Mouse (Mus musculus) liver, embryonic 16.5 days (tissue): ENCODE results near the gene Bbs2. TPM values are rescaled to one million over a fixed set of nuclear protein-coding genes. Genes with fewer than 3 reads are reported as not detected.
"Not testable (repeated sequence)": the region's sequence is repeated elsewhere in the genome, so short reads cannot be mapped to it uniquely, and the experiment has no call there.

Source experiments
- ATAC-seq: fragments of 200-750 bp; cut with Nextera tagmentation; 2 replicates; pipeline ENCODE4 v1.8.0; 2017; ENCODE audit warnings: low read depth, mild to moderate bottlenecking, moderate number of reproducible peaks, moderate library complexity
- H3K27ac ChIP-seq: fragments of 300-500 bp; sonication (generic); 2 replicates; pipeline ENCODE4 v1.5.1; 2014; ENCODE audit warnings: mild to moderate bottlenecking, low read length
- H3K27me3 ChIP-seq: fragments of 300-500 bp; sonication (generic); 2 replicates; pipeline ENCODE4 v1.6.1; 2014; ENCODE audit warnings: low read depth, low read length, mixed read lengths; ENCODE audit not compliant: control insufficient read depth, insufficient read depth
- H3K36me3 ChIP-seq: fragments of 300-500 bp; sonication (generic); 2 replicates; pipeline ENCODE4 v1.6.1; 2014; ENCODE audit warnings: mild to moderate bottlenecking; ENCODE audit not compliant: control insufficient read depth, insufficient read depth
- H3K4me1 ChIP-seq: fragments of 300-500 bp; sonication (generic); 2 replicates; pipeline ENCODE4 v1.6.1; 2014; ENCODE audit warnings: low read depth, low read length, mixed read lengths; ENCODE audit not compliant: control insufficient read depth
- H3K4me2 ChIP-seq: fragments of 300-500 bp; sonication (generic); 2 replicates; pipeline ENCODE4 v1.6.1; 2014; ENCODE audit warnings: low read depth, low read length, mixed read lengths
- H3K4me3 ChIP-seq: fragments of 300-500 bp; sonication (generic); 2 replicates; pipeline ENCODE4 v1.5.1; 2014; ENCODE audit warnings: low read depth, mild to moderate bottlenecking, low read length
- H3K9ac ChIP-seq: fragments of 300-500 bp; sonication (generic); 2 replicates; pipeline ENCODE4 v1.6.1; 2014; ENCODE audit warnings: low read depth, low read length
- H3K9me3 ChIP-seq: fragments of 300-500 bp; sonication (generic); replicated peaks from 2 replicates; pipeline ENCODE4 v1.6.1; 2016; ENCODE audit warnings: low read length; ENCODE audit not compliant: control insufficient read depth
- WGBS: fragments of 180-500 bp; shearing (Covaris S2); extraction: QIAGEN DNeasy Blood & Tissue Kit; methylation state at CpG from one replicate; pipeline ENCODE4 v1.1.7; 2014; ENCODE audit not compliant: insufficient replicate concordance; 5-methylcytosine and 5-hydroxymethylcytosine counted together
- polyA plus RNA-seq: library from polyadenylated mRNA; unstranded; fragments of >200 nt; fragmentation: Nextera tagmentation; extraction: Ambion mirVana; gene quantifications from 2 replicates; pipeline ENCODE4 v1.2.1, GENCODE M21; 2015

The Bbs2 gene
- 3.0 and 3.2 TPM in 2 replicates for polyA plus RNA-seq

- whole genome bisulfite sequencing, result 2% methylated on average over 61 of the region's 61 CpGs
- H3K27me3 ChIP-seq, result peaks cover 16% of the 10 kb centered on the region
- peak within 1 kb of the TSS; percentile 78 for H3K4me3 ChIP-seq
- peak; percentile 99 for ATAC-seq
- H3K9me3 ChIP-seq, result no peaks in the 10 kb centered on the region
- peak within 1 kb of the TSS; percentile 99 for H3K27ac ChIP-seq
- H3K4me1 ChIP-seq, result peaks cover 10% of the 10 kb centered on the region
- no peaks in the 10 kb centered on the region for H3K36me3 ChIP-seq
- H3K9ac ChIP-seq, result peak within 1 kb of the TSS; percentile 76
- H3K4me2 ChIP-seq, result peak within 1 kb of the TSS; percentile 91
Observed at GRCm38 (mm10) chr8:94098081-94098974, at the start of gene Bbs2. Bbs2 (minus strand) TSS chr8:94098928.

GRCm38 (mm10) chr8:94148236-94148635 is 49.5 kb upstream of the Bbs2 start:
- no peak for ATAC-seq
- Histone ChIP-seq H3K4me3 (no peak overlapping the region), H3K36me3 (no peaks in the 10 kb centered on the region), H3K4me2 (no peak overlapping the region), H3K27me3 (peaks cover 20% of the 10 kb centered on the region), H3K9me3 (no peaks in the 10 kb centered on the region), H3K9ac (no peak overlapping the region), H3K4me1 (peaks cover 22% of the 10 kb centered on the region), H3K27ac (no peak overlapping the region)
- WGBS, result 46% methylated on average over 5 of the region's 5 CpGs

GRCm38 (mm10) chr8:94140266-94140795 is 41.6 kb upstream of the Bbs2 start:
- WGBS, result 73% methylated on average over 4 of the region's 4 CpGs
- no peak overlapping the region for H3K4me3 ChIP-seq
- no peak for ATAC-seq
- H3K27me3 ChIP-seq, result no peaks in the 10 kb centered on the region
- H3K4me2 ChIP-seq, result no peak overlapping the region
- no peaks in the 10 kb centered on the region for H3K9me3 ChIP-seq
- H3K9ac ChIP-seq, result no peak overlapping the region
- no peaks in the 10 kb centered on the region for H3K4me1 ChIP-seq
- no peak overlapping the region for H3K27ac ChIP-seq
- no peaks in the 10 kb centered on the region for H3K36me3 ChIP-seq

DNA sequence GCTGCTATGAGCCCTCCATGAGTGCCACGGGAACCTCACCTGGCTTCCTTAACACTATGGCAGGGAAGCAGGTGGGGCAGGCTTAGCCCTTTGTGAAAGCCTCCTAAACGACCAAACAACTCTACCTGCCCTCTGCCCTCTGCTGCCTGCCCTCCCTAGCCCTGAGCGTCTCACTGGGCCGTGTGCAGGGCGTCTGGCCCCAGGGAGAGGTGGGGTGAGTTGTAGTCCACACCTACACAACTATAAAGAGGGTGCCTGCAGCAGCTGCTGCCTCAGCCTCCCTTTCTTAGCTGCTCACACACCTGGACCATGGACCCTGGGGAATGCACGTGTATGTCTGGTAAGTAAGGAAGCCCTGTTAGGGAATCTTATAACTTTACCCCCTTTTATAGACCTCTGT is 38.2 kb upstream of the Bbs2 start, which contains the start of gene Mt4:
Gene Mt4 (plus strand): TSS at position 265 of the 400 bp plus-strand sequence.
- Histone ChIP-seq H3K9ac (no peak within 1 kb of the TSS), H3K27me3 (no peaks in the 10 kb centered on the region), H3K4me3 (no peak within 1 kb of the TSS), H3K4me1 (no peaks in the 10 kb centered on the region), H3K4me2 (no peak within 1 kb of the TSS), H3K9me3 (no peaks in the 10 kb centered on the region), H3K27ac (no peak within 1 kb of the TSS), H3K36me3 (no peaks in the 10 kb centered on the region)
- ATAC-seq, result 0 out of 2 replicates have a peak, but pooled peaks have one; percentile 41
- 34% methylated on average over 6 of the region's 6 CpGs for WGBS

GRCm38 (mm10) chr8:94136192-94136591 is 37.5 kb upstream of the Bbs2 start:
- Histone ChIP-seq H3K4me2 (no peak overlapping the region), H3K27me3 (no peaks in the 10 kb centered on the region), H3K9me3 (no peaks in the 10 kb centered on the region), H3K27ac (no peak overlapping the region), H3K4me1 (no peaks in the 10 kb centered on the region), H3K36me3 (no peaks in the 10 kb centered on the region), H3K9ac (no peak overlapping the region), H3K4me3 (no peak overlapping the region)
- WGBS, result 72% methylated on average over 7 of the region's 7 CpGs
- ATAC-seq, result no peak

DNA sequence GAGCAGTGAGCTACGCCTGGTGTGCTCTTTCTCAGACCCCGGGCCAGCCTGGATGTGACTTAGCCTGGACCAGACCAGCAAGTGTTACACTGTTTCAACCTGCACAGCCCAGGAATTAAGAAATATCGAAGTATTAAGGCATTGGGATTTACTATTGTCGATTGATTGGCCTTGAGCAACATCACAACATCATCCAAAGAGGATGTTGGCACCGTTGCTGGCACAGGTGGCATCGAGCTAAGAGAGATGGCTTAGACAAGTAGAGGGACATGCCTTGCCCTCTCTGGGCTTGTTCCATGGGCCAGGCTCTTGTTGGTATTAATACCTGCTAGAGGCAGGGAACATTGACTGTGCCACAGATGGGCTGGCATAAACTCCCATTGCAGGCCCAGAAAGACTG is 36.8 kb upstream of the Bbs2 start:
- Histone ChIP-seq H3K27ac (no peak overlapping the region), H3K27me3 (no peaks in the 10 kb centered on the region), H3K9me3 (no peaks in the 10 kb centered on the region), H3K4me3 (no peak overlapping the region), H3K9ac (no peak overlapping the region), H3K36me3 (no peaks in the 10 kb centered on the region), H3K4me2 (no peak overlapping the region), H3K4me1 (no peaks in the 10 kb centered on the region)
- 69% methylated on average over 6 of the region's 6 CpGs for WGBS
- no peak for ATAC-seq

- 25% methylated on average over 3 of the region's 3 CpGs for WGBS
- H3K27ac ChIP-seq, H3K36me3 ChIP-seq, H3K4me1 ChIP-seq, H3K27me3 ChIP-seq, ATAC-seq, H3K4me3 ChIP-seq, H3K9me3 ChIP-seq, H3K4me2 ChIP-seq, H3K9ac ChIP-seq: not testable (repeated sequence)
Observed at GRCm38 (mm10) chr8:94134601-94135000, 35.9 kb upstream of the Bbs2 start.

DNA sequence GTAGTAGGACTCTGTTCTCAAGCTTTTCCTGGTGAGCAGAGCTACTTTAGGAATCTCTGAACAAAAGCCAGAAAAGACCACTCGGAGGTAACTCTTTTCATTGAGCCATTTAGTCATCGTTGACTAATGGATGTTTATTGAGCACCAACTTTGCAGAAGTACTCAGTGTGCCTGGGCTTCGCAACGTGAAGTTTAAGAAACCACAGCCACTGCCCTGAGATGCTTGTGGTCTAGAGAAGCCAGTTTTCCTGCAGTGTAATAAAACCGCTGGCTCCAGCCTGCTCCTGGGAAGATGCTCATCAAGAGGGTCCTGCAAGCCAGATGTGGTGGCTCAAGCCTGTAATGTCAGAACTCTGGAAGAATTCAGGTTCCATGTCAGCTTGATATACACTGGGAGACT is 33.4 kb upstream of the Bbs2 start:
- Histone ChIP-seq H3K9ac (no peak overlapping the region), H3K36me3 (no peaks in the 10 kb centered on the region), H3K4me2 (no peak overlapping the region), H3K4me3 (no peak overlapping the region), H3K27ac (no peak overlapping the region), H3K9me3 (no peaks in the 10 kb centered on the region), H3K27me3 (no peaks in the 10 kb centered on the region; the same call in 1 of the 2 replicates), H3K4me1 (no peaks in the 10 kb centered on the region)
- WGBS, result 29% methylated on average over 5 of the region's 5 CpGs
- no peak for ATAC-seq

DNA sequence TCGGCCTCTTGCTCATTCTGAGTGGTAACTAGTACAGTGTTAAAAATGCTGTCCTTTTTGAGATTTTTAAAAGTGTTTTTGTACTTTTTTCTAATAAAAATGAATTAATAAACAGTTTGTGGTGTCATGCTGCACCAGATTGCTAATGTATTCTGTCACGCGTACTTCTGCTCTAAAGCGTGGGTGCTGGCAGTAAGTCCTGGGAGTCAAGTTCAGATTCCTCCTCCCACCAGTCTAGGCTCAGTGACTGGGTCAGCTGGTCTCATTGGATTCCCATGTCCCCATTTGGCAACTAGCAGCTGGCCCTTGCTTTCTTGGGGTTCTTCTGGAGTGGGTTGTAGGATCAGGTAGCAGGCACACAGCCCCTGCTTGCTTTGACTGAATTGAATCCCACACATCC is 31.4 kb upstream of the Bbs2 start:
- H3K4me2 ChIP-seq, result no peak overlapping the region
- H3K4me1 ChIP-seq, result no peaks in the 10 kb centered on the region
- H3K36me3 ChIP-seq, result no peaks in the 10 kb centered on the region
- 77% methylated on average over 4 of the region's 4 CpGs for WGBS
- H3K9me3 ChIP-seq, result no peaks in the 10 kb centered on the region
- no peak overlapping the region for H3K9ac ChIP-seq
- H3K27ac ChIP-seq, result no peak overlapping the region
- ATAC-seq, result no peak
- H3K4me3 ChIP-seq, result no peak overlapping the region
- H3K27me3 ChIP-seq, result no peaks in the 10 kb centered on the region; the same call in 1 of the 2 replicates
